Mouse (Mus musculus) embryo, embryonic 10 days (tissue): ENCODE results near the gene Myadml2.

ENCODE experiments used
- DNase-seq: peaks from one replicate; pipeline ENCODE4 v3.0.0-alpha.2; 2015; ENCODE audit warnings: low spot score

Myadml2 gene

GRCm38 (mm10) chr11:120629911-120630310 lies 18.0 kb downstream of the Myadml2 start:
- peak; percentile 39 for DNase-seq

DNA sequence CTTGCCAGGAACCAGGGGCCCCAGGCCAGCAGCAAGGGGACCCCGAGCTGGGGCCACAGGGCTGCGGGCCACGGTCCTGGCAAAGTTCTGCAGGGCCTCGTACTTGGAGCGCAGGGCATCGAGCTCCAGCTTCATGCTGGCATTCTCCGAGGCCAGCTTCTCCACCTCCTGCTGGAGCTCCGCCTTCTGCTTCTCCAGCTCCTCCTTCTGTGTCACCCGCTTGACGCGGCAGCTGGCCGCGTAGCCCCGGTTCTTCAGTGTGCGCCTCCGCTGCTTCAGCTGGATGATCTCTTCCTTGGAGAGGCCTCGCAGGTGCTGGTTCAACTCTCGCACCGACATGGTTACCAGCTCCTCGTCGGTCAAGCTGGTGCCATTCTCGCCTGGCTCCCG lies 18.6 kb downstream of the Myadml2 start:
- DNase-seq: no peak

- no peak for DNase-seq
Measured at GRCm38 (mm10) chr11:120628601-120629340, 19.2 kb downstream of the Myadml2 start.

DNA sequence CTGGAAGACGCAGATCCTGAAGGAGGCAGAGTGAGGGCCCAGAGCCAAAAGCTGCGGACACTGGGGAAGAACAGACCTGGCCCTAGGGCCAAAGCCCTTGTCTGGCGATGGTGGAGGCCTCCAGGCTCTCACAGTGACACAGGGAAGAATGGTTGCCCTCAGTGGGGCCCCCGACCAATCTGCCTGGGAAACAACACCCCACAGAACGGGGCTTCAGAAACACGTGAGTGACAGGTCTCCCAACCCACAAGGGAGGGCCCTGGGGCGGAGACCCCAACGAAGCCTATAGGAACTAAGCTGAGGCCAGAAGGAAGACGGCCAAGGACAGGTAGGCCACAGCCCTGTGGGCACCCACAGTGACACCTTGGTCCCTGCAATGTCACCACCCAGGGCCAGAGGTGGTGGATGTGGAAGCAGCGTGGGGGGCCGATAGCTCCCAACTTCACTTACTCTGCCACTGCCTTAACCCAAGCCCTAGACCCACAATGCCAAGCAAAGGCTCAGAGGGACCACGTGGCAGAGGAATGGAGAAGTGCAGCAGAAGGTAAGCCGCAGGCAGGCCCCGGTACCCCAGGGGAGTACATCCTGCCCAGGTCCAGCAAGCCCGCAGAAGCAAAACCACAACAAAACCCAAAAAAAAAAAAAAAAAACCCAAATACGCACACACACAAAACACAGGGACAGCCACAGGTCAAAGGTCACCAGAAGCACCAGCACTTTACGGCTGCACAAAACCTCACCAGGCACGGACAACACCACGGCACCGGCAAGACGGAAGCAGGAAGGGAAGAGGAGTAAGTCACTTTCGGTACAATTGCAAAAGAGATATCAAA lies 20.3 kb downstream of the Myadml2 start:
- no peak for DNase-seq

GRCm38 (mm10) chr11:120626785-120627467 lies 21.0 kb downstream of the Myadml2 start:
- DNase-seq: no peak

DNA sequence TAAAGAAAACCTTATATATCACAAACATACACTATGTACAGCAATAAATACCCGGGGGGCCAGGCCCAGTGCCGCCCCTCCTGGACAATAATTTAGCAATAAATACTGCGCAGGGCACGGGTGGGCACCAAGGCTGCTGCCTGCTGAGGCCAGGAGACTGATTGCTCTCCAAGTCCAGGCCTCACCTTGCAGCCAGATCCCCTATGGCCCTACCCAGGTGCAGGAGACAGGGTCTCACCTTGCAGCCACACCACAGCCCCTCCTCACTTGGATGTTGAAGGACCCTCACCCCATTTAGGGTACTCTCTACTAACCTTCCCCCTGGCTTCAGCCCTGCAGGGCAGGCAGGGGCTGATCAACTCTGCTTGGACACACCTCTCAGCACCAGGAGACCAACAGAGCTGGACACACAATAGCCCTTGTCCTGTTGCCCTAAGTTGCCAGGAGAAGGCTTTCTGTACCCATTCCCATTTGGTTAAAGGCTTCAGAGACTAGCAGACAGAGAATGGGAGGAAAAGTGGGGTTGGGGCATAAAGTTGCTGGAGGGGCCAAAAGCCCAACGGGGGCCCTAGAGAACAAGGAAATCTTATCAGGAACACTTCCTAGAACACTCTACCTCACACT lies 22.7 kb downstream of the Myadml2 start, which contains the start of gene Sirt7:
Sirt7 (minus strand) TSS at position 89 of the 624 bp plus-strand sequence.
- DNase-seq: no peak

DNA sequence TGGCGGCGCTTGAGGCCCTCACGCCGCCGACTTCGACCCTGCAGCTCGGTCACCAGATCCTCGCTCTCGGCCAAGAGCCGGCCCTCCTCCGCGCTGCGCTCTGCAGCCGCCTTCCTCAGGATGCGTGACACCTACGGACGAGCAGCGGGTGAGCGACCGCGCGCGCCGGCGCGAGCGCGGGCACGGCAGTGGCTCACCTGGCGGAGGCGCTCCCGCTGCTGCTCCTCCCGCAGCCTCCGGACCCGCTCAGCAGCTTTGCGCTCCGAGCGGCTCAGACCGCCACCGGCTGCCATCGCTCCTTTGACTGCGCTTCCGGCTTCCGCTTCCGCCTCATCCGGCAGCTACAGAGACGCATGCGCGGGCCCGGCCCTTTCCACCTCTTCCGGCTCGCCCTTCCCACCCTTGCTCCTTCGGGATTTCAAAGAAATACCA lies 23.3 kb downstream of the Myadml2 start:
- DNase-seq: peak; percentile 93

GRCm38 (mm10) chr11:120623961-120624679 lies 23.8 kb downstream of the Myadml2 start:
- peak; percentile 77 for DNase-seq

DNA sequence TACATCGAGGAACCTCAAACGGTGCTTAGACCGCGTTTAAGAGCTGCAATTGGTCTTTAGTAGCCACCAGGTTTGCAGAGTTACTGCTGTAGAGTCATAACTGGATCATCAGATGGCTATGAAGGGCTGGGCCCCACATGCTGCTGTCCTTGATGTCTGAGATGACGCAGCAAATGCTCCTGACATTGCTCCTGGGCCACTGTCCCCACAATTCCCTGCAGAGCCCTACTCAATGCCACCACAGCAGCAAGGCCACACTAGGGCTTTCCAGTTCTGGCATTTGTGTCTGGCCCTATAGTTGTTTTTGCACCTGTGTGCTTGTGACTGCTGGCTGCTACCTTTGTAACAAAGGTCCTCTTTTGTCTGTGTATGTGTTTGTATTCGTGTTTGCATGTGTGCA lies 25.2 kb downstream of the Myadml2 start:
- no peak for DNase-seq

GRCm38 (mm10) chr11:120620195-120620594 lies 27.8 kb downstream of the Myadml2 start:
- no peak for DNase-seq

DNA sequence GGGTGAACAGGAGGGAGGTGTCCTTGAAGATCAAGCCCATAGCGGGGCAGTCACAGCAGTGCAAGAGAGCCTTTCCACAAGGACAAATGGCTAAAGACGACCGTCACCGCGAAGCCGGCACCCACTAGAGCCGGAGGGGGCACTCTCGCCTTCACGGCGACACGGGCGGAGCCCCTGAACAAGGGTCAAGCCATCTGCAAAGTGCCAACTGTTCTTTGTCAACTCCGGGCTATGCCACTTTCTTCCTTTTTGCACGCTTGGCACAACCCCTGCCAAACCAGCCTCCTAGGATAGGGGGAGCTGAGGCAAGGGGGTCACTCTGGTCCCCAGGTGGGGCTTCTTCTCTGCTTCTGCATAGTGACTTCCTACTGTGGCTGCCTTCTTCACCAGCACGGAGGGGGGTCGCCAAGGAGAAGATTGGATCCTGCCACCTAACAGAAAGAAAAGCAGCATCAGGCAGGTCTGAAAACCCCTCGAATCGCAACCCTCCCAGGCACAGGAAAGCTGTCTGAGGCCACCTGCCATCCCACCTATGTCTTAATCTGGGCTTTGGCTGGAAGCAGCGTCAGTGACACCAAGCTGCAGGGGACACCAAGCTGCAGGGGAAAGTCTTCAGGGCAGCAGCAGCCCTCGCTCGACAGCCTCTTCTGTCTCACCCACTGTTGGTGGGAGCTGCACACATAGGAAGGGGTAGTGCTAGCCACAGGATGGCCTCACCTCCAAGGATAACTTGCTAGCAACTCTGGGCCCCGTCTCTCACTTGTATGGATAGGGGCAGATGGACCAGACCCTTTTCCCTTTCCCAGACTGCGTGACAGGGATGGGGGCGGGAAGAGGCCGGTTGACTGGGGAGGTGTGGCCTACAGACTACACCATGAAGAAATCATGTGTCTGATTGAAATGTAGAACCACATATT lies 29.1 kb downstream of the Myadml2 start:
- DNase-seq: no peak

- peak; percentile 94 for DNase-seq
Measured at GRCm38 (mm10) chr11:120617519-120618112, 30.3 kb downstream of the Myadml2 start, which contains the start of gene Pcyt2. TSS of gene Pcyt2 (minus strand) at chr11:120617936.

DNA sequence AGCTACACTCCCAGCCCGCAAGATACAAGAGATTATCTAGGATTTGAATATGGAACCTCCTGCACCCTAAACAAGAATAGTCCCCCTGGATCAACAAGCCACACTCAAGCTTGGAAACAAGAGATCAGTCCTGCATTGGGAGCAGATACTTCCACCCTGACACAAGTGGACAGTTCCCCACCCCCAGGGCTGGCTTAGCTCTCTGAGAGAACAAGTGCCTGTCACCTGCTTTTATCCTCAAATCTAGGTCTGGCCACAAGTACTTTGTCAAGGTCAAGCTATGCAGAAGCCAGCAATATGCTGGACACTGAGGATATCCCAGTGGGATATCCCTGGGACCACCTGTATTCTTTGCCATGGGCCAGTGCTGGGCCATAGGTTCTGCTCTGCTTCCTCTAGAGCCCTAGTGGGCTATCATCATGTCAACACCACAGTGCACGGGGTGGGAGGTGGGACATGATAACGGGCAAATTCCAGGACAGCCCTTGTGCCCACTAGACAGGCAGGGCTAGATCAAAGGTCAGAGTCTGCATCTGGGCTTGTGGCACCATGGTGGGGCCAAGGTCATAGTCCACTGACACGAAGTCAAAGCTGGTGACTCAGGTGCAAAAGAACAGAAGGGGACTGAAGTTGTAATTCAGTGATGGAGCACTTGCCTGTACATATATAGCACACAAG lies 31.2 kb downstream of the Myadml2 start:
- DNase-seq: no peak

GRCm38 (mm10) chr11:120615606-120616203 lies 32.3 kb downstream of the Myadml2 start:
- DNase-seq: no peak

DNA sequence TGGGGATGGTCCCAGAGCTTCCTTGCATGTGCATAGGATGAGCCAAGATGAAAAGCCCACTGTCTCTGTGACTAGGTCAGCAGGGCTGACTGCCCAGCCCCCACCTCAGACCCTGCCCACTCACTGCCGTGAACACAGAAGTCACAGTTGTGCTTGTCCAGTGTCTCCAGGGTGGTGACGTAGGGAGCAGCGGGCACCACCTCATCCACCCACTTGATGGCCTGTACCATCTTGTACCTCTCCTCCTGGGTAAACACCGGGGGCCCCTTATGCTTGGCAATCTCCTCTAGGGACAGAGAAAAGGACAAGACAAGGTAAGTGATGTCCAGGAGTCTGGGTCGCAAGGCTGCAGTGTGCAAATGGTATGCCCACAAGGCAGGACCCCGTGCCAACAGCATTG lies 32.8 kb downstream of the Myadml2 start:
- no peak for DNase-seq

DNA sequence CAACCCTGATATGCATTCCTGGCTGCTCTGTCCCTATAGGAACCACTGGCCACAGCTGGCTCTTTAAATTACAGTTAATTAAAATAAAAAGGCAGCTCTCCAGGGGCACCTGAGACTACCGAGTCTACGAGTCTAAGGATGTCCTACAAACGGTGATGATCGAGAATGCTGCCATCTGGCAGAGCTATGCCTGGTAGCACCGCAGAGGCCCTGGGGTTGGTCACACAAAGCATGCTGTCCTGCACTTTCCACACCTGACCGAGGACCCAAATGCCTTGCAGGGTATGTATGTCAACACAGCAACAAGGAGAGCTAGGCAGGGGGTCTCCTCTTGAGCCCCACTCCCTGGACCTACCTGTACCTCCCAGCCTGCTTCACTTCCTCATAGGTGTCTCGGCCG lies 34.0 kb downstream of the Myadml2 start:
- no peak for DNase-seq

DNA sequence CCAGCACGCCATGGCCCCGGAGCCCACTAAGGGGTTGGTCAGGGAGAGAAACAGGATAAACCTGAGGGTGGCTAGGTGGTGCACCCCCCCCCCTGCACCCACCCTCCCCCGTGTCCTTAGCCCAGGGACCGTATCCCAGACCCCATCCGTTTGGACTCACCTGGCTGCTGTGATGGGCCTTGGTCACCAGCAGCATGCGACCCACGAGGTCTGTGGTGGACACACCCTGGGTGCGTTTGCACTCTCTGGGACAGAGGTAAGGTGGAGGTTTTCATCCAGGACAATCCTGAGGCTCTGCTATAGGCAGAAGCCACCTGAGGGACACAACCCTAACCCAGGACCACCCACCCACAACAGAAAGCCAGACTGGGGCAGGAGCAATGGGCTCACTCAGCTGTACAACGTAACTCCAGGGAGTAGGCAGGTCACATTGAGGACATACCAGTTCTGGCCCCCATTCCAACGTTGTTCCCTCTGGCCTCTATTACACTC lies 34.4 kb downstream of the Myadml2 start:
- DNase-seq: no peak

DNA sequence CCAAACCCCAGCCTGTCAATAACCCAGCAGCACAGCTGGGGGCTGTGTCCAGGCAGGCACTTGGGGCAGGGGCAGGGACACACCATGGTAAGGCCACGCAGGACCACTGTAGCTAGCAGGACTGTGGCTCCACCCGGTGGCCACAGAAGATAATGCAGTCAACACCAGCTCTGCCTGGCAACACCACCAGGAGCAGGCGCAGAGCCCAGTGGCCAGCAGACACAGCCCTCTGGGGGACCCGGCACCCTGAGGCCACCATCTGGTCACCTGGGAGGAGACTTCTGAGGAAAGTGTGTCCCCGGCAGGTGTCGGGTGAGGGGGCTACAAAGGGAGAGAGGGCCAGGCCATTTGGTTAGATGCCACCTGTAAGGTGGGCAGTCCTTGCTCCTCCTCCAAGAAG lies 35.2 kb downstream of the Myadml2 start:
- peak; percentile 85 for DNase-seq
